In genomic region chr12:40525045-40525444, GRCm38 (mm10) we compare ENCODE assay signal across 14 mouse cellular contexts.
DNase-seq lines count a peak whose midpoint lies in the region.
"Had no signal": no experiment of that assay in that cellular context is flagged by ENCODE, and none has a peak within 500 bp of the region (broad histone marks: within the 10 kb centered on the region; RNA-seq: fewer than 3 reads in every experiment).

No protein-coding gene starts in this region.

- DNase-seq in heart, adult 11 months: peak; percentile 88
- no peak for DNase-seq in heart, postnatal 25 days (ENCODE audit: low spot score)
- DNase-seq in kidney, adult 9 months: peak; percentile 39
- DNase-seq in kidney, adult 18-20 months: no peak
- DNase-seq in lung, postnatal 10 days: peak; percentile 54
- no peak for DNase-seq in lung, postnatal 4 days
- no peak for DNase-seq in MN1 (ENCODE audit: low spot score)
- DNase-seq: adrenal gland, postnatal 10 days; cerebellum, adult 8-10 months; cerebellum, postnatal 25 days; gastrocnemius, postnatal 14 days; right cerebral cortex, adult 18-20 months; spleen, adult 18-20 months; thymus, postnatal 14 days had no signal

- intact Hi-C loops in heart, postnatal 25 days (cut with DNase I): no loop called here

Comparison
In these comparisons a context has a peak if more than half of its experiments do, and no peak if none do; other contexts are left out.
1. DNase-seq: peak in heart, adult 11 months (single experiment), kidney, adult 9 months (single experiment) and lung, postnatal 10 days (single experiment); none in heart, postnatal 25 days (single experiment), kidney, adult 18-20 months (single experiment), lung, postnatal 4 days (0 of 2) and MN1 (single experiment).